Mouse (Mus musculus) embryonic fibroblast, embryonic 13.5 days (primary cell): ENCODE data around the gene Dlx1. TPM values are rescaled to one million over a fixed set of nuclear protein-coding genes. Genes with fewer than 3 reads are reported as not detected.

Experiments
- H3K27ac ChIP-seq: 2 replicates; pipeline ENCODE4 v1.5.1; 2012; ENCODE audit warnings: low read length, control low read depth, inconsistent platforms; ENCODE audit not compliant: insufficient read depth
- H3K4me1 ChIP-seq: 2 replicates; pipeline ENCODE4 v1.6.1; 2011; ENCODE audit warnings: low read length; ENCODE audit not compliant: control insufficient read depth, insufficient read depth
- H3K4me3 ChIP-seq: 2 replicates; pipeline ENCODE4 v1.5.1; 2011; ENCODE audit warnings: mild to moderate bottlenecking, control low read depth, low read length; ENCODE audit not compliant: insufficient read depth
- CTCF ChIP-seq: IDR thresholded peaks from 2 replicates; pipeline ENCODE4 v1.5.1; 2011; ENCODE audit warnings: mild to moderate bottlenecking, control low read depth, low read length, moderate library complexity, borderline replicate concordance; ENCODE audit not compliant: insufficient read depth
- POLR2A ChIP-seq: IDR thresholded peaks from 2 replicates; pipeline ENCODE4 v1.6.1; 2011; ENCODE audit warnings: low read depth, mild to moderate bottlenecking, control low read depth, low read length, moderate library complexity
- polyA plus RNA-seq: library from polyadenylated mRNA; stranded (reverse); fragments of >200 nt; gene quantifications from 2 replicates; pipeline ENCODE4 v1.2.4, GENCODE M21; 2011; ENCODE audit warnings: low read depth; ENCODE audit not compliant: missing spikeins, insufficient read length

The Dlx1 gene
- polyA plus RNA-seq, 1 experiment, result 1.9 TPM

- Histone ChIP-seq H3K4me3 (peak overlapping the region; percentile 59), H3K27ac (no peak overlapping the region), H3K4me1 (no peaks in the 10 kb centered on the region; the same call in 1 of the 2 replicates)
- TF ChIP-seq POLR2A (no peak), CTCF (0 out of 2 replicates have a peak, but pooled peaks have one; percentile 5)
Observed at GRCm38 (mm10) chr2:71580632-71581466, 52.9 kb downstream of the Dlx1 start.

GRCm38 (mm10) chr2:71581488-71581887 is 53.6 kb downstream of the Dlx1 start:
- Histone ChIP-seq H3K27ac (no peak overlapping the region), H3K4me1 (no peaks in the 10 kb centered on the region; the same call in 1 of the 2 replicates), H3K4me3 (peak overlapping the region; percentile 59)
- no peak for TF ChIP-seq POLR2A
- no peak for TF ChIP-seq CTCF

Other genes with a start within 250 kb of the Dlx1 start
- 35.9 and 51.2 TPM in 2 replicates for gene Slc25a12, start 160.4 kb upstream of the Dlx1 start, polyA plus RNA-seq
- 52.7 and 66.2 TPM in 2 replicates for gene Hat1, start 139.2 kb upstream of the Dlx1 start, polyA plus RNA-seq
- gene Metap1d, start 74.8 kb upstream of the Dlx1 start, polyA plus RNA-seq, result 25.3 and 37.1 TPM in 2 replicates
- gene Dlx2, start 18.6 kb downstream of the Dlx1 start, polyA plus RNA-seq, result 2.4 and 3.2 TPM in 2 replicates
- gene Itga6, start 217.5 kb downstream of the Dlx1 start, polyA plus RNA-seq, result 21.9 and 24.0 TPM in 2 replicates